Mouse (Mus musculus) gastrocnemius, adult 18-20 months (tissue): ENCODE measurements around the gene Gm45618. TPM values are rescaled to one million over a fixed set of nuclear protein-coding genes. Genes with fewer than 3 reads are reported as not detected.
"Not testable (repeated sequence)": the region's sequence is repeated elsewhere in the genome, so short reads cannot be mapped to it uniquely, and the experiment has no call there.

ENCODE experiments used
- DNase-seq: peaks from one replicate; pipeline ENCODE4 v3.0.0; 2021; ENCODE audit warnings: low spot score
- long read RNA-seq, 2 experiments: library from polyadenylated mRNA; stranded (forward); transcript quantifications; one replicate each; pipeline ENCODE4 v2.0.0; 2021
- total RNA-seq, 2 experiments: library from RNA; stranded (reverse); gene quantifications; 2 replicates each; pipeline ENCODE4 v1.2.3; 2021

Gm45618 gene
- total RNA-seq: not detected
- long read RNA-seq, experiment 1: 0 reads
- long read RNA-seq, experiment 2: 0 reads

GRCm38 (mm10) chr7:142120629-142121028 is at the start of gene Gm45618:
Gene Gm45618 (minus strand): TSS chr7:142120729.
- DNase-seq: not testable (repeated sequence)

GRCm38 (mm10) chr7:142169836-142170235 is 49.3 kb upstream of the Gm45618 start:
- DNase-seq: no peak

- not testable (repeated sequence) for DNase-seq
These were observed 45.1 kb upstream of the Gm45618 start, which contains the start of gene Gm4553 for GRCm38 (mm10) chr7:142165639-142166038. Gene Gm4553 (minus strand): TSS chr7:142165739.

GRCm38 (mm10) chr7:142159366-142159765 is 38.8 kb upstream of the Gm45618 start:
- DNase-seq: no peak

- not testable (repeated sequence) for DNase-seq
These were observed 36.5 kb upstream of the Gm45618 start, which contains the start of gene Gm29735 for GRCm38 (mm10) chr7:142157013-142157412. Gene Gm29735 (minus strand): TSS chr7:142157113.

- no peak for DNase-seq
These were observed 34.8 kb upstream of the Gm45618 start for GRCm38 (mm10) chr7:142155308-142155707.

- no peak for DNase-seq
These were observed 31.7 kb upstream of the Gm45618 start for GRCm38 (mm10) chr7:142152191-142152590.

GRCm38 (mm10) chr7:142148633-142149032 is 28.1 kb upstream of the Gm45618 start:
- no peak for DNase-seq

- peak; percentile 56 for DNase-seq
These were observed 25.5 kb upstream of the Gm45618 start for GRCm38 (mm10) chr7:142146033-142146432.

GRCm38 (mm10) chr7:142145413-142145940 is 24.9 kb upstream of the Gm45618 start:
- DNase-seq: no peak

GRCm38 (mm10) chr7:142144507-142144906 is 24.0 kb upstream of the Gm45618 start, which contains the start of gene Gm45337:
Gene Gm45337 (minus strand): TSS chr7:142144607.
- DNase-seq: no peak

GRCm38 (mm10) chr7:142143506-142144010 is 23.0 kb upstream of the Gm45618 start:
- DNase-seq: not testable (repeated sequence)

- no peak for DNase-seq
These were observed 20.2 kb upstream of the Gm45618 start for GRCm38 (mm10) chr7:142140696-142141095.

- not testable (repeated sequence) for DNase-seq
These were observed 15.4 kb upstream of the Gm45618 start, which contains the start of gene Gm39115 for GRCm38 (mm10) chr7:142135934-142136333. Gene Gm39115 (minus strand): TSS chr7:142136034.

GRCm38 (mm10) chr7:142134206-142134995 is 13.9 kb upstream of the Gm45618 start:
- DNase-seq: no peak

- no peak for DNase-seq
These were observed 8.3 kb upstream of the Gm45618 start for GRCm38 (mm10) chr7:142128843-142129242.

GRCm38 (mm10) chr7:142119632-142120031 is 897 bp downstream of the Gm45618 start:
- DNase-seq: no peak

GRCm38 (mm10) chr7:142104747-142105146 is 15.8 kb downstream of the Gm45618 start:
- DNase-seq: no peak

- DNase-seq: peak; percentile 80
These were observed 22.8 kb downstream of the Gm45618 start for GRCm38 (mm10) chr7:142097776-142098175.

- no peak for DNase-seq
These were observed 23.8 kb downstream of the Gm45618 start for GRCm38 (mm10) chr7:142096701-142097100.

- peak; percentile 93 for DNase-seq
These were observed 25.2 kb downstream of the Gm45618 start, which contains the start of gene Dusp8 for GRCm38 (mm10) chr7:142095183-142095931. Gene Dusp8 (minus strand): TSS chr7:142095843.
